Mouse (Mus musculus) embryonic fibroblast, embryonic 13.5 days (primary cell): Measurements from ENCODE around the gene Timm22.

Source experiments
- CTCF ChIP-seq: IDR thresholded peaks from 2 replicates; pipeline ENCODE4 v1.5.1; 2011; ENCODE audit warnings: mild to moderate bottlenecking, control low read depth, low read length, moderate library complexity, borderline replicate concordance; ENCODE audit not compliant: insufficient read depth
- POLR2A ChIP-seq: IDR thresholded peaks from 2 replicates; pipeline ENCODE4 v1.6.1; 2011; ENCODE audit warnings: low read depth, mild to moderate bottlenecking, control low read depth, low read length, moderate library complexity

- TF ChIP-seq POLR2A (no peak), CTCF (no peak)
Measured at GRCm38 (mm10) chr11:76413202-76413601, 6.5 kb downstream of the Timm22 start.
